8 mouse cellular contexts compared by ENCODE assay signal in the genomic region with DNA sequence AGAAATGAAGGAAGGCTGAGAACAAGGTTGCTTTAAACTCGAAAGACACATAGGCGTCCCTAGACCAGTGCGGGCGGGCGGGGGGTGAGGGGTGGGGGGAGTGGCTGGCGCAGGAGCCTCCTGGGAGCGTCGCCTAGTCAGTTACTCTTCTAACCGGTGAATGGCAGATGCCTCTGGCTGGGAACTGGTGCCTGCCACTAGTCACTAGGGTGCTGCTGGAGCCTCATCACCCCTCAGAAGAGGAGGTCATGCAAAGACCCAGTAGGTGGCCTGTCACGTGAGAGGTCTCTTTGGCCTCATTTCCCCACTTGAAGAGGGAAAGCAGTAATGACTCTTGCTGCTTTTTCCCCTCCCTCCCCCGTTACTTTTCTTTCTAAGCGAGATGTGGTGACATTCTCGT. TPM values are rescaled to one million over a fixed set of nuclear protein-coding genes. Genes with fewer than 3 reads are reported as not detected.
A peak's percentile ranks its signal among the peaks of the same experiment; 100 is the strongest.
DNase-seq lines count a peak whose midpoint lies in the region; ATAC-seq and TF ChIP-seq lines count a peak whose summit lies in the region.

No protein-coding gene starts in this region.

- ATAC-seq in forebrain, embryonic 11.5 days (replicated peaks; ENCODE audit: low FRiP score), result no peak
- ATAC-seq in kidney, postnatal 0 days (replicated peaks; ENCODE audit: low FRiP score, low read depth), result no peak
- no peak; the same call in 1 of the 2 replicates for ATAC-seq in neural tube, embryonic 14.5 days (ENCODE audit: low read depth)

- peak overlapping the region; percentile 99 for H3K4me2 ChIP-seq in forebrain, embryonic 11.5 days (ENCODE audit: low read depth, low read length, severe bottlenecking)
- peak overlapping the region; percentile 95 for H3K4me2 ChIP-seq in kidney, postnatal 0 days (ENCODE audit: low read length)
- H3K4me2 ChIP-seq in neural tube, embryonic 14.5 days (ENCODE audit: low read depth, low read length), result peak overlapping the region; percentile 98

- TF ChIP-seq CTCF in left cerebral cortex, adult 2 months (IDR thresholded peaks at IDR 0.05), result no peak
- no peak for TF ChIP-seq CTCF in kidney, postnatal 0 days (IDR thresholded peaks at IDR 0.05; ENCODE audit: low read depth)

- no peak overlapping the region for H3K27ac ChIP-seq in left cerebral cortex, adult 2 months
- H3K27ac ChIP-seq in forebrain, embryonic 11.5 days (ENCODE audit: low read depth, low read length), result no peak overlapping the region
- H3K27ac ChIP-seq in kidney, postnatal 0 days, result no peak overlapping the region
- no peak overlapping the region for H3K27ac ChIP-seq in neural tube, embryonic 14.5 days (ENCODE audit: low read depth, low read length)

- 0% methylated on average over 13 of the region's 13 CpGs for WGBS in forebrain, embryonic 11.5 days
- WGBS in kidney, postnatal 0 days, result 2% methylated on average over 13 of the region's 13 CpGs
- WGBS in neural tube, embryonic 14.5 days, result 0% methylated on average over 13 of the region's 13 CpGs

- intact Hi-C loops in left cerebral cortex, adult 2 months (cut with DNase I), result no loop called here

- no peaks in the 10 kb centered on the region for H3K36me3 ChIP-seq in forebrain, embryonic 11.5 days (ENCODE audit: control insufficient read depth, insufficient read depth, low read length)
- no peaks in the 10 kb centered on the region for H3K36me3 ChIP-seq in kidney, postnatal 0 days (ENCODE audit: insufficient read depth, low read length)
- H3K36me3 ChIP-seq in neural tube, embryonic 14.5 days (ENCODE audit: control insufficient read depth, insufficient read depth, low read length), result no peaks in the 10 kb centered on the region

- H3K4me3 ChIP-seq in left cerebral cortex, adult 2 months, result peak overlapping the region; percentile 55
- peak overlapping the region; percentile 51 for H3K4me3 ChIP-seq in forebrain, embryonic 11.5 days (ENCODE audit: low read depth, low read length)
- peak overlapping the region; percentile 50 for H3K4me3 ChIP-seq in kidney, postnatal 0 days (replicated peaks; ENCODE audit: low read depth, low read length)
- H3K4me3 ChIP-seq in neural tube, embryonic 14.5 days (ENCODE audit: low read depth, low read length), result peak overlapping the region; percentile 41; the same call in 1 of the 2 replicates

- no peak for DNase-seq in left cerebral cortex, adult 2 months (ENCODE audit: extremely low spot score in 1 of 2, low spot score in 2 of 2)
- DNase-seq in left cerebral cortex, adult 8-10 months (ENCODE audit: low spot score in 2 of 2), result no peak
- peak; percentile 59 for DNase-seq in forebrain, embryonic 11.5 days (ENCODE audit: low spot score)
- no peak for DNase-seq in kidney, postnatal 0 days (ENCODE audit: low spot score)
- no peak for DNase-seq in right cerebral cortex, postnatal 36 days (ENCODE audit: low spot score in 2 of 2)
- DNase-seq in cerebellum, adult 8-10 months, result no peak
- no peak for DNase-seq in adrenal gland, postnatal 4 days (ENCODE audit: low spot score in 2 of 2)

- peaks cover 41% of the 10 kb centered on the region for H3K27me3 ChIP-seq in forebrain, embryonic 11.5 days (ENCODE audit: control insufficient read depth, insufficient read depth, low read length)
- peaks cover 38% of the 10 kb centered on the region for H3K27me3 ChIP-seq in kidney, postnatal 0 days (ENCODE audit: insufficient read depth, low read length)
- peaks cover 23% of the 10 kb centered on the region for H3K27me3 ChIP-seq in neural tube, embryonic 14.5 days (ENCODE audit: control insufficient read depth, insufficient read depth, low read length)

- H3K9ac ChIP-seq in forebrain, embryonic 11.5 days (ENCODE audit: low read length), result no peak overlapping the region
- peak overlapping the region; percentile 59; the same call in 1 of the 2 replicates for H3K9ac ChIP-seq in kidney, postnatal 0 days (ENCODE audit: low read depth, low read length)
- no peak overlapping the region for H3K9ac ChIP-seq in neural tube, embryonic 14.5 days (replicated peaks; ENCODE audit: low read depth, low read length)

- H3K9me3 ChIP-seq in forebrain, embryonic 11.5 days (ENCODE audit: control insufficient read depth, low read length), result no peaks in the 10 kb centered on the region
- H3K9me3 ChIP-seq in kidney, postnatal 0 days (replicated peaks; ENCODE audit: low read length), result no peaks in the 10 kb centered on the region
- no peaks in the 10 kb centered on the region for H3K9me3 ChIP-seq in neural tube, embryonic 14.5 days (ENCODE audit: control insufficient read depth, low read length)

- H3K4me1 ChIP-seq in forebrain, embryonic 11.5 days (replicated peaks; ENCODE audit: control insufficient read depth, insufficient read depth, low read length), result peaks cover 15% of the 10 kb centered on the region
- H3K4me1 ChIP-seq in kidney, postnatal 0 days (replicated peaks; ENCODE audit: insufficient read depth, low read length), result peaks cover 4% of the 10 kb centered on the region; the same call in 1 of the 2 replicates
- H3K4me1 ChIP-seq in neural tube, embryonic 14.5 days (ENCODE audit: control insufficient read depth, insufficient read depth, low read length), result peaks cover 11% of the 10 kb centered on the region

RNA-seq across cellular contexts. Expression of gene Efhd1, which starts 1.0 kb away (rescaled TPM):
- total RNA-seq in left cerebral cortex, adult 2 months (2021), result 10 to 100 TPM in 1 of 2 experiments, 1 to 10 TPM in 1; 10.0 to 11.0 TPM
- total RNA-seq in left cerebral cortex, adult 8-10 months (2022), result 10 to 100 TPM; 16.4 to 18.6 (median 17.5) TPM
- polyA plus RNA-seq in forebrain, embryonic 11.5 days (2014; fragmentation: Nextera tagmentation; extraction: Ambion mirVana), result 2.2 and 2.6 TPM in 2 replicates
- 40.4 and 42.5 TPM in 2 replicates for polyA plus RNA-seq in kidney, postnatal 0 days (2015; fragmentation: Nextera tagmentation; extraction: Ambion mirVana)
- 1.2 and 1.9 TPM in 2 replicates for polyA plus RNA-seq in neural tube, embryonic 14.5 days (2014; fragmentation: Nextera tagmentation; extraction: Ambion mirVana)
- total RNA-seq in adrenal gland, postnatal 4 days (2021), result 100 to 1,000 TPM; 201 to 207 TPM

RNA-seq across cellular contexts. Expression of gene Eif4e2, which starts 51.5 kb away (rescaled TPM):
- total RNA-seq in left cerebral cortex, adult 2 months (2021), result 10 to 100 TPM; 59.8 to 60.1 TPM
- total RNA-seq in left cerebral cortex, adult 8-10 months (2022), result 10 to 100 TPM; 57.6 to 68.2 (median 58.9) TPM
- 138 and 141 TPM in 2 replicates for polyA plus RNA-seq in forebrain, embryonic 11.5 days (2014; fragmentation: Nextera tagmentation; extraction: Ambion mirVana)
- 165 and 178 TPM in 2 replicates for polyA plus RNA-seq in kidney, postnatal 0 days (2015; fragmentation: Nextera tagmentation; extraction: Ambion mirVana)
- 68.7 and 90.7 TPM in 2 replicates for polyA plus RNA-seq in neural tube, embryonic 14.5 days (2014; fragmentation: Nextera tagmentation; extraction: Ambion mirVana)
- total RNA-seq in adrenal gland, postnatal 4 days (2021), result 100 to 1,000 TPM; 107 to 109 TPM

Comparison
In these comparisons a context has a peak if more than half of its experiments do, and no peak if none do; other contexts are left out.
1. RNA of gene Efhd1, which starts 1.0 kb away (total RNA-seq): 201 to 207 TPM in adrenal gland, postnatal 4 days; 16.4 to 18.6 TPM in left cerebral cortex, adult 8-10 months and 10.0 to 11.0 TPM in left cerebral cortex, adult 2 months; every median in the first group is over 10 times any median in the second.
2. Peak in every context shown above with its lines, with median percentiles within 50 percentile points of each other: H3K4me3 ChIP-seq and H3K4me2 ChIP-seq.